In the genomic region with DNA sequence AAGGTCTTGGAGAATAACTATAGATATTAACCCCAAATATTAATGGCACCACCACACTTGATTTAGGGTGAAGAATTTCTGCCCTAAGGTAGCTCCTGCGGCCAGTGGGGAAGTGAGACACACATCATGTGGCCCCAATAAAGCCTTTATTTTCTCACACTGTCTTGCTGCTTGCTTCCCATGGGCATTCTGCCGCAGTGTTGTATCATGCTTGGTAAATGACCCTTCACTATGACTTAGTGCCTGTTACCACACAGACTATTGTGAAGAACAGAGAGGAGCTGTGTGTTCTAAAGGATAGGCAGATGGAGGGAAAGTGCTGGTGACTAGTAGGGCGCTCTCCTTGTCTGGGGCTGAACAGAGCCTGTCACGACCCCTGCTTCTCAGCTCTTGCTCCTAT, we compare ENCODE assay signal across 25 mouse cellular contexts. TPM values are rescaled to one million over a fixed set of nuclear protein-coding genes. Genes with fewer than 3 reads are reported as not detected.
DNase-seq lines count a peak whose midpoint lies in the region; ATAC-seq and TF ChIP-seq lines count a peak whose summit lies in the region.
"Had no signal": no experiment of that assay in that cellular context is flagged by ENCODE, and none has a peak within 500 bp of the region (broad histone marks: within the 10 kb centered on the region; RNA-seq: fewer than 3 reads in every experiment).

No protein-coding gene starts in this region.

- no peak overlapping the region for H3K4me3 ChIP-seq in embryonic facial prominence, embryonic 13.5 days
- no peak overlapping the region for H3K4me3 ChIP-seq in embryonic facial prominence, embryonic 10.5 days
- no peak overlapping the region for H3K4me3 ChIP-seq in left cerebral cortex, adult 2 months
- H3K4me3 ChIP-seq in megakaryocyte, embryonic 14.5 days (replicated peaks) = peak overlapping the region; percentile 44
- no peak overlapping the region for H3K4me3 ChIP-seq in myocyte
- H3K4me3 ChIP-seq in kidney, embryonic 15.5 days (replicated peaks) = no peak overlapping the region
- H3K4me3 ChIP-seq: forebrain, embryonic 13.5 days; liver, embryonic 15.5 days; lung, embryonic 15.5 days; stomach, embryonic 15.5 days had no signal

- no peak for ATAC-seq in embryonic facial prominence, embryonic 13.5 days (ENCODE audit: insufficient number of reproducible peaks, insufficient read depth, low FRiP score, low TSS enrichment, low read depth)
- no peak for ATAC-seq in megakaryocyte, adult 5-6 weeks (ENCODE audit: poor library complexity, severe bottlenecking)
- ATAC-seq in kidney, embryonic 15.5 days (replicated peaks; ENCODE audit: low FRiP score) = no peak
- ATAC-seq: forebrain, embryonic 13.5 days; intestine, postnatal 0 days had no signal

- H3ac ChIP-seq in myocyte (ENCODE audit: control insufficient read depth, insufficient read length) = no peak overlapping the region

- 56% methylated on average over 4 of the region's 4 CpGs for WGBS in embryonic facial prominence, embryonic 13.5 days
- WGBS in embryonic facial prominence, embryonic 10.5 days = 67% methylated on average over 4 of the region's 4 CpGs
- 71% methylated on average over 4 of the region's 4 CpGs for WGBS in kidney, embryonic 15.5 days

- no peak overlapping the region for H3K9ac ChIP-seq in embryonic facial prominence, embryonic 13.5 days
- H3K9ac ChIP-seq in kidney, embryonic 15.5 days = no peak overlapping the region
- H3K9ac ChIP-seq: forebrain, embryonic 13.5 days; hindbrain, embryonic 14.5 days; liver, embryonic 15.5 days; lung, embryonic 15.5 days; stomach, embryonic 15.5 days had no signal

- no peak for TF ChIP-seq CTCF in left cerebral cortex, adult 2 months (IDR thresholded peaks at IDR 0.05)

- H3K27me3 ChIP-seq in embryonic facial prominence, embryonic 13.5 days = no peaks in the 10 kb centered on the region
- no peaks in the 10 kb centered on the region for H3K27me3 ChIP-seq in embryonic facial prominence, embryonic 10.5 days (replicated peaks; ENCODE audit: low read depth, poor library complexity, severe bottlenecking)
- H3K27me3 ChIP-seq in megakaryocyte, embryonic 14.5 days (replicated peaks) = no peaks in the 10 kb centered on the region
- H3K27me3 ChIP-seq in myocyte (ENCODE audit: control insufficient read depth, insufficient read depth, insufficient read length) = no peaks in the 10 kb centered on the region
- H3K27me3 ChIP-seq in kidney, embryonic 15.5 days = no peaks in the 10 kb centered on the region
- H3K27me3 ChIP-seq: forebrain, embryonic 13.5 days; liver, embryonic 15.5 days; lung, embryonic 15.5 days; stomach, embryonic 15.5 days had no signal

- TF ChIP-seq POLR2A in myocyte (IDR thresholded peaks at IDR 0.05; ENCODE audit: insufficient read length, low read depth) = no peak

- intact Hi-C loops in left cerebral cortex, adult 2 months (cut with DNase I) = no loop called here

- DNase-seq in embryonic facial prominence, embryonic 10.5 days (ENCODE audit: low spot score) = no peak
- no peak for DNase-seq in left cerebral cortex, adult 2 months (ENCODE audit: extremely low spot score in 1 of 2, low spot score in 2 of 2)
- no peak for DNase-seq in left cerebral cortex, adult 11 months (ENCODE audit: low spot score)
- DNase-seq: B cell, adult 2 months; cerebellum, adult 11-12 months; cerebellum, postnatal 10 days; gastrocnemius, postnatal 14 days; heart, adult 18-20 months; heart, postnatal 36 days; kidney, adult 9 months; kidney, postnatal 14 days; midbrain, embryonic 14.5 days; right cerebral cortex, postnatal 25 days had no signal

- no peaks in the 10 kb centered on the region for H3K9me3 ChIP-seq in embryonic facial prominence, embryonic 13.5 days
- H3K9me3 ChIP-seq in embryonic facial prominence, embryonic 10.5 days = no peaks in the 10 kb centered on the region
- H3K9me3 ChIP-seq in megakaryocyte, embryonic 14.5 days = no peaks in the 10 kb centered on the region
- no peaks in the 10 kb centered on the region for H3K9me3 ChIP-seq in kidney, embryonic 15.5 days (replicated peaks)
- H3K9me3 ChIP-seq: forebrain, embryonic 13.5 days; liver, embryonic 15.5 days; lung, embryonic 15.5 days; stomach, embryonic 15.5 days had no signal

- peaks cover 43% of the 10 kb centered on the region for H3K4me1 ChIP-seq in embryonic facial prominence, embryonic 13.5 days
- peaks cover 48% of the 10 kb centered on the region for H3K4me1 ChIP-seq in embryonic facial prominence, embryonic 10.5 days
- H3K4me1 ChIP-seq in megakaryocyte, embryonic 14.5 days = peaks cover 90% of the 10 kb centered on the region
- peaks cover 25% of the 10 kb centered on the region for H3K4me1 ChIP-seq in kidney, embryonic 15.5 days

- no peak overlapping the region for H3K4me2 ChIP-seq in embryonic facial prominence, embryonic 13.5 days
- H3K4me2 ChIP-seq in myocyte (ENCODE audit: low read depth) = peak overlapping the region; percentile 49
- no peak overlapping the region for H3K4me2 ChIP-seq in kidney, embryonic 15.5 days
- H3K4me2 ChIP-seq: forebrain, embryonic 13.5 days; heart, embryonic 11.5 days; hindbrain, embryonic 14.5 days; liver, embryonic 15.5 days; lung, embryonic 15.5 days; stomach, embryonic 15.5 days had no signal

- H3K27ac ChIP-seq in embryonic facial prominence, embryonic 13.5 days = peak overlapping the region; percentile 23; the same call in 1 of the 2 replicates
- no peak overlapping the region for H3K27ac ChIP-seq in embryonic facial prominence, embryonic 10.5 days (replicated peaks)
- peak overlapping the region; percentile 40; the same call in 1 of the 2 replicates for H3K27ac ChIP-seq in left cerebral cortex, adult 2 months
- H3K27ac ChIP-seq in kidney, embryonic 15.5 days = no peak overlapping the region
- H3K27ac ChIP-seq: forebrain, embryonic 13.5 days; hindbrain, embryonic 14.5 days; liver, embryonic 15.5 days; lung, embryonic 15.5 days had no signal

- no peaks in the 10 kb centered on the region for H3K36me3 ChIP-seq in embryonic facial prominence, embryonic 13.5 days
- no peaks in the 10 kb centered on the region for H3K36me3 ChIP-seq in embryonic facial prominence, embryonic 10.5 days (replicated peaks)
- H3K36me3 ChIP-seq in megakaryocyte, embryonic 14.5 days (replicated peaks; ENCODE audit: low read length) = peaks cover 28% of the 10 kb centered on the region
- H3K36me3 ChIP-seq in myocyte (ENCODE audit: control insufficient read depth, insufficient read depth) = no peaks in the 10 kb centered on the region
- H3K36me3 ChIP-seq in kidney, embryonic 15.5 days = no peaks in the 10 kb centered on the region
- H3K36me3 ChIP-seq: liver, embryonic 15.5 days; lung, embryonic 15.5 days; stomach, embryonic 15.5 days had no signal

- peaks cover 35% of the 10 kb centered on the region for H3K79me2 ChIP-seq in myocyte (ENCODE audit: control insufficient read depth, insufficient read depth)

TF ChIP-seq in myocyte, 11 proteins besides CTCF, POLR2A, EP300 and RAD21:
- no peak for TF ChIP-seq TCF12 (IDR thresholded peaks at IDR 0.05; ENCODE audit: insufficient read depth, poor library complexity, severe bottlenecking)
- no peak for TF ChIP-seq MYOG (IDR thresholded peaks at IDR 0.05; ENCODE audit: control insufficient read depth in 1 of 3, insufficient read depth in 1 of 3, insufficient read length in 2 of 3, low read depth in 2 of 3)
- TF ChIP-seq MAX (IDR thresholded peaks at IDR 0.05; ENCODE audit: low read depth) = no peak
- TF ChIP-seq MYOD1 (IDR thresholded peaks at IDR 0.05; ENCODE audit: control insufficient read depth in 1 of 3, insufficient read length in 2 of 3, low read depth in 2 of 3) = no peak
- no peak for TF ChIP-seq USF1 (IDR thresholded peaks at IDR 0.05; ENCODE audit: low read depth)
- no peak for TF ChIP-seq POLR2AphosphoS2 (IDR thresholded peaks at IDR 0.05; ENCODE audit: insufficient read length, low read depth)
- TF ChIP-seq SRF (IDR thresholded peaks at IDR 0.05; ENCODE audit: control insufficient read depth, insufficient read length, low read depth) = no peak
- TF ChIP-seq CEBPB (IDR thresholded peaks at IDR 0.05; ENCODE audit: insufficient read depth, poor library complexity, severe bottlenecking) = no peak
- no peak for TF ChIP-seq E2F4 (IDR thresholded peaks at IDR 0.05; ENCODE audit: insufficient read depth)
- no peak for TF ChIP-seq TCF3 (IDR thresholded peaks at IDR 0.05; ENCODE audit: insufficient read length, low read depth)
- TF ChIP-seq REST (IDR thresholded peaks at IDR 0.05; ENCODE audit: insufficient read depth, insufficient read length) = no peak

RNA-seq across cellular contexts. Expression of gene Sik3, which starts 54.1 kb away (rescaled TPM):
- 7.4 and 9.3 TPM in 2 replicates for polyA plus RNA-seq in embryonic facial prominence, embryonic 13.5 days (2015; fragmentation: Nextera tagmentation; extraction: Ambion mirVana)
- 8.4 and 9.9 TPM in 2 replicates for polyA plus RNA-seq in embryonic facial prominence, embryonic 10.5 days (2016; fragmentation: Nextera tagmentation; extraction: Ambion mirVana)
- 100 to 1,000 TPM; 122 to 127 TPM for total RNA-seq in left cerebral cortex, adult 2 months (2021)
- polyA plus RNA-seq in megakaryocyte, embryonic 14.5 days (2012; ENCODE audit: insufficient read depth, low replicate concordance) = 14.0 and 17.3 TPM in 2 replicates
- total RNA-seq in megakaryocyte, adult 5-6 weeks (2015) = 32.9 and 34.5 TPM in 2 replicates
- total RNA-seq in megakaryocyte, adult 5-6 weeks (2017) = 17.5 and 24.0 TPM in 2 replicates
- polyA plus RNA-seq in myocyte (2012; fragmentation: generic; extraction: Trizol) = 29.4 TPM
- polyA plus RNA-seq in kidney, embryonic 15.5 days (2015; fragmentation: Nextera tagmentation; extraction: Ambion mirVana) = 9.9 and 10.2 TPM in 2 replicates

RNA-seq across cellular contexts. Expression of gene Pafah1b2, which starts 54.2 kb away (rescaled TPM):
- polyA plus RNA-seq in embryonic facial prominence, embryonic 13.5 days (2015; fragmentation: Nextera tagmentation; extraction: Ambion mirVana) = 180 and 206 TPM in 2 replicates
- 261 and 262 TPM in 2 replicates for polyA plus RNA-seq in embryonic facial prominence, embryonic 10.5 days (2016; fragmentation: Nextera tagmentation; extraction: Ambion mirVana)
- total RNA-seq in left cerebral cortex, adult 2 months (2021) = 100 to 1,000 TPM; 193 to 215 TPM
- polyA plus RNA-seq in megakaryocyte, embryonic 14.5 days (2012; ENCODE audit: insufficient read depth, low replicate concordance) = 17.5 and 72.4 TPM in 2 replicates
- 28.6 and 44.4 TPM in 2 replicates for total RNA-seq in megakaryocyte, adult 5-6 weeks (2015)
- total RNA-seq in megakaryocyte, adult 5-6 weeks (2017) = 53.0 and 73.9 TPM in 2 replicates
- 86.8 TPM for polyA plus RNA-seq in myocyte (2012; fragmentation: generic; extraction: Trizol)
- polyA plus RNA-seq in kidney, embryonic 15.5 days (2015; fragmentation: Nextera tagmentation; extraction: Ambion mirVana) = 162 and 170 TPM in 2 replicates

Comparison
In these comparisons a context has a peak if more than half of its experiments do, and no peak if none do; other contexts are left out.
1. H3K27ac ChIP-seq: peak in embryonic facial prominence, embryonic 13.5 days (single experiment) and left cerebral cortex, adult 2 months (single experiment); none in embryonic facial prominence, embryonic 10.5 days (single experiment) and kidney, embryonic 15.5 days (single experiment).